Mouse (Mus musculus) forebrain, embryonic 13.5 days (tissue): ENCODE measurements around the gene Sdhb. TPM values are rescaled to one million over a fixed set of nuclear protein-coding genes. Genes with fewer than 3 reads are reported as not detected.

Experiments
- ATAC-seq: fragments of 200-750 bp; cut with Nextera tagmentation; 2 replicates; pipeline ENCODE4 v1.8.0; 2017
- H3K27ac ChIP-seq: fragments of 300-500 bp; sonication (generic); 2 replicates; pipeline ENCODE4 v1.5.1; 2015; ENCODE audit warnings: inconsistent platforms, mild to moderate bottlenecking, moderate library complexity
- H3K27me3 ChIP-seq: fragments of 300-500 bp; sonication (generic); 2 replicates; pipeline ENCODE4 v1.6.1; 2015; ENCODE audit warnings: mild to moderate bottlenecking, inconsistent platforms
- H3K36me3 ChIP-seq: fragments of 300-500 bp; sonication (generic); 2 replicates; pipeline ENCODE4 v1.6.1; 2015; ENCODE audit warnings: mild to moderate bottlenecking, inconsistent platforms; ENCODE audit not compliant: poor library complexity, severe bottlenecking
- H3K4me1 ChIP-seq: fragments of 300-500 bp; sonication (generic); 2 replicates; pipeline ENCODE4 v1.6.1; 2015; ENCODE audit warnings: inconsistent platforms
- H3K4me2 ChIP-seq: fragments of 300-500 bp; sonication (generic); 2 replicates; pipeline ENCODE4 v1.6.1; 2015; ENCODE audit warnings: inconsistent platforms, mild to moderate bottlenecking, moderate library complexity
- H3K4me3 ChIP-seq: fragments of 300-500 bp; sonication (generic); 2 replicates; pipeline ENCODE4 v1.5.1; 2015; ENCODE audit warnings: mild to moderate bottlenecking, inconsistent platforms
- H3K9ac ChIP-seq: fragments of 300-500 bp; sonication (generic); 2 replicates; pipeline ENCODE4 v1.6.1; 2015; ENCODE audit warnings: mild to moderate bottlenecking, inconsistent platforms
- H3K9me3 ChIP-seq: fragments of 300-500 bp; sonication (generic); replicated peaks from 2 replicates; pipeline ENCODE4 v1.6.1; 2016; ENCODE audit warnings: inconsistent platforms
- WGBS: fragments of 180-500 bp; shearing (Covaris S2); methylation state at CpG from one replicate; pipeline ENCODE4 v1.1.7; 2015; 5-methylcytosine and 5-hydroxymethylcytosine counted together
- polyA plus RNA-seq: library from polyadenylated mRNA; unstranded; fragments of >200 nt; fragmentation: Nextera tagmentation; extraction: Ambion mirVana; gene quantifications from 2 replicates; pipeline ENCODE4 v1.2.1, GENCODE M21; 2015

The Sdhb gene
- polyA plus RNA-seq, 1 experiment from 2014 or later = 478 TPM

GRCm38 (mm10) chr4:141021614-141021929 lies 60.6 kb downstream of the Sdhb start:
- H3K9me3 ChIP-seq = no peaks in the 10 kb centered on the region
- peak overlapping the region; percentile 37 for H3K4me2 ChIP-seq
- ATAC-seq = peak; percentile 57
- no peak overlapping the region for H3K4me3 ChIP-seq
- peaks cover 53% of the 10 kb centered on the region for H3K4me1 ChIP-seq
- no peaks in the 10 kb centered on the region for H3K27me3 ChIP-seq
- H3K36me3 ChIP-seq = peaks cover 74% of the 10 kb centered on the region
- H3K9ac ChIP-seq = peak overlapping the region; percentile 59; the same call in 1 of the 2 replicates
- WGBS = 26% methylated on average over 11 of the region's 11 CpGs
- peak overlapping the region; percentile 96 for H3K27ac ChIP-seq

DNA sequence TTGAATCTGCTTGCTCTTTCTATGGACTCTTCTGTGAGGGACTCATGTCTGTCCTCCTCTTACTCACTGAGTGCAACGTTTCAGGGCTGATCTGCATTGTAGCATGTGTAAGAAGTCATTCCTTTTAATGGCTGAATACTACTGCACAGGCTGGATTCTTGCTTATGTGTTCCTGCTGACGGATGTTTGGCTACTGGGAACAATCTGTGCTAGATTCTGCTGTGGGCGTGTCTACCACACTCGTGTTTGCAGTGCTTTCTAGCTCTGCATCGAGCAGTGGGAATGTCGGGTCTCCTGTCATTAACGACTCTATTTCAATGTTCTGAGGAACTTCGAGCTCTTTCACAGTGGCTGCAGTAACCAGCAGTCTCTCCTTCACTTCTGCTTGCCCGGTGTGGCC lies 63.0 kb downstream of the Sdhb start:
- no peaks in the 10 kb centered on the region for H3K27me3 ChIP-seq
- no peak for ATAC-seq
- peaks cover 35% of the 10 kb centered on the region for H3K4me1 ChIP-seq
- H3K27ac ChIP-seq = no peak overlapping the region
- H3K4me2 ChIP-seq = no peak overlapping the region
- 81% methylated on average over 9 of the region's 9 CpGs for WGBS
- H3K9me3 ChIP-seq = no peaks in the 10 kb centered on the region
- peaks cover 76% of the 10 kb centered on the region for H3K36me3 ChIP-seq
- no peak overlapping the region for H3K4me3 ChIP-seq
- no peak overlapping the region for H3K9ac ChIP-seq

DNA sequence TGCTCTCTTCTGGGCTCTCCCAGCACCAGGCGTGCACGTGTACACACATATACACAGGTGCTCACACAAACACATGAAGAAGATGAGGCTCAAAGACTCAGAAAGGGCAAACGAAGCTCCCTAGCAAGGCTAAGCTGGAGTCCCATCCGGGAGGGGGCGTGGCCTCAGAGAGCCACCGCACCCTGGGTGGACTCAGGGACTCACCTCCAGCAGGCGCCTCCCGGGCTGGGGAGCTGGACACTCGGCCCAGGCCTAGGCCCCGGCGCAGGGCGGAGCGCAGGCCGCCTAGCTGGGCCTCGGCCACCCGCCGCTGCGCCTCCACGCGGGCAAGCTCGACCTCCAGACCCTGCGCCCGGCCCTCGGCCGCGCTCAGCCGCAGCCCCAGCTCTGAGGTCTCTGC lies 64.0 kb downstream of the Sdhb start:
- Histone ChIP-seq H3K36me3 (peaks cover 79% of the 10 kb centered on the region), H3K27me3 (no peaks in the 10 kb centered on the region), H3K4me1 (peaks cover 25% of the 10 kb centered on the region), H3K4me2 (no peak overlapping the region), H3K9me3 (no peaks in the 10 kb centered on the region), H3K27ac (no peak overlapping the region), H3K4me3 (no peak overlapping the region), H3K9ac (no peak overlapping the region)
- no peak for ATAC-seq
- WGBS = 83% methylated on average over 27 of the region's 27 CpGs

Other genes starting within 250 kb of the Sdhb start
- gene Padi6, start 218.6 kb upstream of the Sdhb start, polyA plus RNA-seq = not detected in 2 replicates
- 0.26 and 0.30 TPM in 2 replicates for gene Padi4, start 187.0 kb upstream of the Sdhb start, polyA plus RNA-seq
- gene Padi3, start 150.6 kb upstream of the Sdhb start, polyA plus RNA-seq = 0.05 TPM in 1 of 2 replicates, not detected in the other
- 0.09 TPM in 1 of 2 replicates, not detected in the other for gene Padi1, start 115.4 kb upstream of the Sdhb start, polyA plus RNA-seq
- 0.06 and 0.12 TPM in 2 replicates for gene Padi2, start 54.9 kb upstream of the Sdhb start, polyA plus RNA-seq
- gene Atp13a2, start 25.7 kb downstream of the Sdhb start, polyA plus RNA-seq = 76.9 and 85.9 TPM in 2 replicates
- 253 and 270 TPM in 2 replicates for gene Mfap2, start 49.2 kb downstream of the Sdhb start, polyA plus RNA-seq
- 7.4 and 7.7 TPM in 2 replicates for gene Crocc, start 99.3 kb downstream of the Sdhb start, polyA plus RNA-seq
- 44.9 and 48.0 TPM in 2 replicates for gene Necap2, start 117.2 kb downstream of the Sdhb start, polyA plus RNA-seq
- 0.20 and 0.30 TPM in 2 replicates for gene Spata21, start 127.1 kb downstream of the Sdhb start, polyA plus RNA-seq
- gene Szrd1, start 178.6 kb downstream of the Sdhb start, polyA plus RNA-seq = 29.3 and 33.5 TPM in 2 replicates
- gene Fbxo42, start 186.7 kb downstream of the Sdhb start, polyA plus RNA-seq = 19.7 and 20.0 TPM in 2 replicates